Mouse (Mus musculus): ENCODE measurements around the gene A630023A22Rik. TPM values are rescaled to one million over a fixed set of nuclear protein-coding genes. Genes with fewer than 3 reads are reported as not detected.

A630023A22Rik gene
- polyA plus RNA-seq, 1 experiment from 2014 or later = not detected

GRCm38 (mm10) chr14:34114311-34114710 lies 11.8 kb upstream of the A630023A22Rik start:
- Histone ChIP-seq H3K4me2 (no peak overlapping the region), H3K27me3 (no peaks in the 10 kb centered on the region), H3K36me3 (no peaks in the 10 kb centered on the region), H3K4me1 (no peaks in the 10 kb centered on the region), H3K9ac (no peak overlapping the region), H3K27ac (no peak overlapping the region), H3K9me3 (no peaks in the 10 kb centered on the region), H3K4me3 (no peak overlapping the region)
- WGBS = 82% methylated on average over 4 of the region's 4 CpGs
- ATAC-seq (ENCODE audit: borderline replicate concordance, extremely low read depth, low FRiP score, low TSS enrichment) = no peak

GRCm38 (mm10) chr14:34107594-34107993 lies 5.0 kb upstream of the A630023A22Rik start:
- H3K4me2 ChIP-seq = no peak overlapping the region
- H3K36me3 ChIP-seq = no peaks in the 10 kb centered on the region
- no peak overlapping the region for H3K4me3 ChIP-seq
- H3K9ac ChIP-seq = no peak overlapping the region
- WGBS = 49% methylated on average over 4 of the region's 4 CpGs
- no peak for ATAC-seq (ENCODE audit: borderline replicate concordance, extremely low read depth, low FRiP score, low TSS enrichment)
- H3K27me3 ChIP-seq = no peaks in the 10 kb centered on the region
- H3K9me3 ChIP-seq = no peaks in the 10 kb centered on the region
- H3K27ac ChIP-seq = no peak overlapping the region
- peaks cover 14% of the 10 kb centered on the region; the same call in 1 of the 2 replicates for H3K4me1 ChIP-seq

GRCm38 (mm10) chr14:34106389-34107062 lies 4.0 kb upstream of the A630023A22Rik start:
- 52% methylated on average over 12 of the region's 12 CpGs for WGBS
- Histone ChIP-seq H3K9me3 (no peaks in the 10 kb centered on the region), H3K36me3 (no peaks in the 10 kb centered on the region), H3K4me2 (no peak overlapping the region), H3K27me3 (no peaks in the 10 kb centered on the region), H3K4me3 (no peak overlapping the region), H3K9ac (no peak overlapping the region), H3K4me1 (peaks cover 18% of the 10 kb centered on the region; the same call in 1 of the 2 replicates), H3K27ac (no peak overlapping the region)
- ATAC-seq (ENCODE audit: borderline replicate concordance, extremely low read depth, low FRiP score, low TSS enrichment) = no peak

GRCm38 (mm10) chr14:34104892-34105291 lies 2.3 kb upstream of the A630023A22Rik start:
- H3K4me3 ChIP-seq = no peak overlapping the region
- H3K27me3 ChIP-seq = no peaks in the 10 kb centered on the region
- ATAC-seq (ENCODE audit: borderline replicate concordance, extremely low read depth, low FRiP score, low TSS enrichment) = peak; percentile 27; the same call in 1 of the 2 replicates
- no peaks in the 10 kb centered on the region for H3K9me3 ChIP-seq
- 18% methylated on average over 8 of the region's 8 CpGs for WGBS
- H3K36me3 ChIP-seq = no peaks in the 10 kb centered on the region
- H3K4me2 ChIP-seq = no peak overlapping the region
- H3K27ac ChIP-seq = no peak overlapping the region
- peaks cover 18% of the 10 kb centered on the region; the same call in 1 of the 2 replicates for H3K4me1 ChIP-seq
- no peak overlapping the region for H3K9ac ChIP-seq

- 45% methylated on average over 3 of the region's 3 CpGs for WGBS
- Histone ChIP-seq H3K4me1 (peaks cover 18% of the 10 kb centered on the region; the same call in 1 of the 2 replicates), H3K27me3 (no peaks in the 10 kb centered on the region), H3K9me3 (no peaks in the 10 kb centered on the region), H3K4me3 (no peak overlapping the region), H3K27ac (no peak overlapping the region), H3K4me2 (no peak overlapping the region), H3K9ac (no peak overlapping the region), H3K36me3 (no peaks in the 10 kb centered on the region)
- no peak for ATAC-seq (ENCODE audit: borderline replicate concordance, extremely low read depth, low FRiP score, low TSS enrichment)
These were observed 1.3 kb upstream of the A630023A22Rik start for GRCm38 (mm10) chr14:34103855-34104254.

GRCm38 (mm10) chr14:34096161-34096560 lies 6.4 kb downstream of the A630023A22Rik start:
- Histone ChIP-seq H3K27me3 (no peaks in the 10 kb centered on the region), H3K27ac (no peak overlapping the region), H3K4me1 (no peaks in the 10 kb centered on the region), H3K4me2 (no peak overlapping the region), H3K9ac (no peak overlapping the region), H3K9me3 (no peaks in the 10 kb centered on the region), H3K4me3 (no peak overlapping the region), H3K36me3 (no peaks in the 10 kb centered on the region)
- no peak for ATAC-seq (ENCODE audit: borderline replicate concordance, extremely low read depth, low FRiP score, low TSS enrichment)
- WGBS = 61% methylated on average over 5 of the region's 5 CpGs

- no peaks in the 10 kb centered on the region for H3K4me1 ChIP-seq
- H3K36me3 ChIP-seq = no peaks in the 10 kb centered on the region
- no peaks in the 10 kb centered on the region for H3K9me3 ChIP-seq
- H3K4me2 ChIP-seq = no peak overlapping the region
- ATAC-seq (ENCODE audit: borderline replicate concordance, extremely low read depth, low FRiP score, low TSS enrichment) = no peak
- no peak overlapping the region for H3K9ac ChIP-seq
- WGBS = 53% methylated on average over 1 of the region's 1 CpGs
- H3K4me3 ChIP-seq = no peak overlapping the region
- H3K27me3 ChIP-seq = no peaks in the 10 kb centered on the region
- no peak overlapping the region for H3K27ac ChIP-seq
These were observed 9.7 kb downstream of the A630023A22Rik start for GRCm38 (mm10) chr14:34092856-34093255.

GRCm38 (mm10) chr14:34091475-34091874 lies 11.1 kb downstream of the A630023A22Rik start:
- Histone ChIP-seq H3K27ac (no peak overlapping the region), H3K4me3 (no peak overlapping the region), H3K4me2 (no peak overlapping the region), H3K9ac (no peak overlapping the region), H3K9me3 (no peaks in the 10 kb centered on the region), H3K4me1 (no peaks in the 10 kb centered on the region), H3K27me3 (no peaks in the 10 kb centered on the region), H3K36me3 (no peaks in the 10 kb centered on the region)
- 83% methylated on average over 5 of the region's 5 CpGs for WGBS
- no peak for ATAC-seq (ENCODE audit: borderline replicate concordance, extremely low read depth, low FRiP score, low TSS enrichment)

- Histone ChIP-seq H3K4me2 (no peak overlapping the region), H3K27ac (no peak overlapping the region), H3K36me3 (no peaks in the 10 kb centered on the region), H3K27me3 (no peaks in the 10 kb centered on the region), H3K9ac (no peak overlapping the region), H3K4me3 (no peak overlapping the region), H3K9me3 (no peaks in the 10 kb centered on the region), H3K4me1 (0 out of 2 replicates have a peak, but pooled peaks cover 5% of the 10 kb centered on the region)
- WGBS = 67% methylated on average over 8 of the region's 8 CpGs
- ATAC-seq (ENCODE audit: borderline replicate concordance, extremely low read depth, low FRiP score, low TSS enrichment) = no peak
These were observed 12.8 kb downstream of the A630023A22Rik start for GRCm38 (mm10) chr14:34089796-34090195.

GRCm38 (mm10) chr14:34087856-34088398 lies 14.6 kb downstream of the A630023A22Rik start:
- 61% methylated on average over 2 of the region's 2 CpGs for WGBS
- Histone ChIP-seq H3K9ac (no peak overlapping the region), H3K9me3 (no peaks in the 10 kb centered on the region), H3K4me3 (no peak overlapping the region), H3K27me3 (no peaks in the 10 kb centered on the region), H3K4me2 (no peak overlapping the region), H3K27ac (no peak overlapping the region), H3K4me1 (0 out of 2 replicates have a peak, but pooled peaks cover 5% of the 10 kb centered on the region), H3K36me3 (no peaks in the 10 kb centered on the region)
- ATAC-seq (ENCODE audit: borderline replicate concordance, extremely low read depth, low FRiP score, low TSS enrichment) = no peak

GRCm38 (mm10) chr14:34086806-34087205 lies 15.7 kb downstream of the A630023A22Rik start:
- Histone ChIP-seq H3K4me2 (no peak overlapping the region), H3K9me3 (no peaks in the 10 kb centered on the region), H3K36me3 (no peaks in the 10 kb centered on the region), H3K27ac (no peak overlapping the region), H3K4me3 (no peak overlapping the region), H3K4me1 (0 out of 2 replicates have a peak, but pooled peaks cover 5% of the 10 kb centered on the region), H3K27me3 (no peaks in the 10 kb centered on the region), H3K9ac (no peak overlapping the region)
- WGBS = 56% methylated on average over 4 of the region's 4 CpGs
- no peak for ATAC-seq (ENCODE audit: borderline replicate concordance, extremely low read depth, low FRiP score, low TSS enrichment)

GRCm38 (mm10) chr14:34085731-34086130 lies 16.8 kb downstream of the A630023A22Rik start, which contains the start of gene Anxa8:
Gene Anxa8 (plus strand): TSS chr14:34085981.
- H3K4me1 ChIP-seq = 0 out of 2 replicates have a peak, but pooled peaks cover 5% of the 10 kb centered on the region
- WGBS = 20% methylated on average over 4 of the region's 4 CpGs
- H3K36me3 ChIP-seq = no peaks in the 10 kb centered on the region
- H3K27me3 ChIP-seq = no peaks in the 10 kb centered on the region
- no peak for ATAC-seq (ENCODE audit: borderline replicate concordance, extremely low read depth, low FRiP score, low TSS enrichment)
- no peak within 1 kb of the TSS for H3K4me2 ChIP-seq
- no peak within 1 kb of the TSS for H3K9ac ChIP-seq
- H3K4me3 ChIP-seq = no peak within 1 kb of the TSS
- H3K27ac ChIP-seq = no peak within 1 kb of the TSS
- no peaks in the 10 kb centered on the region for H3K9me3 ChIP-seq
